Mouse (Mus musculus): Measurements from ENCODE around the gene Ankrd65.
A peak's percentile ranks its signal among the peaks of the same experiment; 100 is the strongest.
"Not testable (repeated sequence)": the region's sequence is repeated elsewhere in the genome, so short reads cannot be mapped to it uniquely, and the experiment has no call there.

Gene Ankrd65

GRCm38 (mm10) chr4:155775855-155776254 lies 14.4 kb upstream of the Ankrd65 start:
- no peak for DNase-seq

GRCm38 (mm10) chr4:155776704-155777335 lies 13.4 kb upstream of the Ankrd65 start:
- no peak for DNase-seq

GRCm38 (mm10) chr4:155777816-155778215 lies 12.4 kb upstream of the Ankrd65 start:
- no peak for DNase-seq

GRCm38 (mm10) chr4:155779498-155779897 lies 10.7 kb upstream of the Ankrd65 start:
- no peak for DNase-seq

- no peak for DNase-seq
Observed at GRCm38 (mm10) chr4:155780895-155781294, 9.3 kb upstream of the Ankrd65 start.

GRCm38 (mm10) chr4:155783486-155784080 lies 6.7 kb upstream of the Ankrd65 start:
- DNase-seq = no peak

- DNase-seq = peak; percentile 66
Observed at GRCm38 (mm10) chr4:155784081-155784701, 6.0 kb upstream of the Ankrd65 start.

- no peak for DNase-seq
Observed at GRCm38 (mm10) chr4:155785246-155785645, 5.0 kb upstream of the Ankrd65 start.

- no peak for DNase-seq
Observed at GRCm38 (mm10) chr4:155785819-155786218, 4.4 kb upstream of the Ankrd65 start, which contains the start of gene Tmem88b. Gene Tmem88b (minus strand): TSS chr4:155785874.

- DNase-seq = no peak
Observed at GRCm38 (mm10) chr4:155788300-155788699, 1.9 kb upstream of the Ankrd65 start.

GRCm38 (mm10) chr4:155788833-155789232 lies 1.4 kb upstream of the Ankrd65 start:
- DNase-seq = not testable (repeated sequence)

- no peak for DNase-seq
Observed at GRCm38 (mm10) chr4:155790650-155791161, 467 bp downstream of the Ankrd65 start.

GRCm38 (mm10) chr4:155791240-155791933 lies 1.1 kb downstream of the Ankrd65 start:
- no peak for DNase-seq

- no peak for DNase-seq
Observed at GRCm38 (mm10) chr4:155793730-155794129, 3.5 kb downstream of the Ankrd65 start.

GRCm38 (mm10) chr4:155802075-155802474 lies 11.8 kb downstream of the Ankrd65 start:
- no peak for DNase-seq

GRCm38 (mm10) chr4:155802741-155803339 lies 12.6 kb downstream of the Ankrd65 start, which contains the start of gene Mrpl20:
Gene Mrpl20 (plus strand): TSS chr4:155802878.
- DNase-seq = peak; percentile 48

- peak; percentile 95 for DNase-seq
Observed at GRCm38 (mm10) chr4:155803340-155804041, 13.3 kb downstream of the Ankrd65 start.

GRCm38 (mm10) chr4:155807841-155808240 lies 17.6 kb downstream of the Ankrd65 start:
- DNase-seq = no peak

- peak; percentile 99 for DNase-seq
Observed at GRCm38 (mm10) chr4:155811929-155812664, 21.9 kb downstream of the Ankrd65 start, which contains the start of gene Ccnl2. Gene Ccnl2 (plus strand): TSS chr4:155812489.

- DNase-seq = peak; percentile 28
Observed at GRCm38 (mm10) chr4:155812665-155813181, 22.5 kb downstream of the Ankrd65 start.

GRCm38 (mm10) chr4:155817533-155817932 lies 27.3 kb downstream of the Ankrd65 start:
- DNase-seq = no peak

Data from liver (tissue).